Mouse (Mus musculus): Measurements from ENCODE around the gene Ifit1bl2.
"Not testable (repeated sequence)": the region's sequence is repeated elsewhere in the genome, so short reads cannot be mapped to it uniquely, and the experiment has no call there.

Gene Ifit1bl2

DNA sequence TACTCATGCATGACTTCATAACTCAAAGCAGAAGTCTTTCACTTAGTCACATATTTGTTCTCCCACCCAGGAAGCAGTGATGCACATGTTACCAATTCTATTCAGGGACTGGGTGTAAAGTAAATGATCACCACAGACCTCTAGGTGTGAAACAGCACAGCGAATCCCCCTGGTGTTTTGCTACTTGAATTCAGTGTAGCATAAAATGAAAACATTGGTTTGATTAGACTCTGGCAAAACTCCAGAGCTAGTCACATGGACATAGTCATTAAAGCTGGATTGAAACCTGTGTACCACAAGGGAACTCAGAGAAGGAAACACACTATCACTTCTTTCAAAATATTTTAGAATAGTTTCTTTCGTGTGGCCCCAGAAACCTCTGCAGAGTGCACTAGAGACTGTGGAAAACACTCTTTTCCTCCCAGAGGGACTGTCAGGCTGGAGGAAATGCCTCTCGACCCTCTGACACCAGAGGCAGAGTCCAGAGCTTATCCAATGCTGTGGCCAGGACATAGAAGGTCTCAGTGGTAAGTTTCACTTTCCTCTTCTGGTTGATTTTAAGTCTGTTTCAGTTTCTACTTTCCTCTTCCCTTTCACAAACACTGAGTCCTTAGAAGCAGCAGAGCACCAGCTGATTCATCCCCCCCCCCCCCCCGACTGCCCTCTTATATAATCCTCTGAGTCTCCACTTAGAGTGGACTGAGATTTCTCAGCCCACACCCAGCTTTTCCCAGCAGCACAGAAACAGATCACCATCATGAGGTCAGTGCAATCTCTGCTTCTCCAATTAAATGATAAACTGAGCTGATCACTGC lies 33.1 kb downstream of the Ifit1bl2 start, which contains the start of gene Ifit3b:
Gene Ifit3b, plus strand, starts transcription at position 734 of the 815 bp plus-strand sequence.
- DNase-seq = peak; percentile 70

GRCm38 (mm10) chr19:34605472-34605871 lies 35.1 kb downstream of the Ifit1bl2 start:
- no peak for DNase-seq

- not testable (repeated sequence) for DNase-seq
These were observed 38.7 kb downstream of the Ifit1bl2 start, which contains the start of gene Ifit1bl1 for GRCm38 (mm10) chr19:34601888-34602287. Gene Ifit1bl1, minus strand, starts transcription at chr19:34601956.

DNA sequence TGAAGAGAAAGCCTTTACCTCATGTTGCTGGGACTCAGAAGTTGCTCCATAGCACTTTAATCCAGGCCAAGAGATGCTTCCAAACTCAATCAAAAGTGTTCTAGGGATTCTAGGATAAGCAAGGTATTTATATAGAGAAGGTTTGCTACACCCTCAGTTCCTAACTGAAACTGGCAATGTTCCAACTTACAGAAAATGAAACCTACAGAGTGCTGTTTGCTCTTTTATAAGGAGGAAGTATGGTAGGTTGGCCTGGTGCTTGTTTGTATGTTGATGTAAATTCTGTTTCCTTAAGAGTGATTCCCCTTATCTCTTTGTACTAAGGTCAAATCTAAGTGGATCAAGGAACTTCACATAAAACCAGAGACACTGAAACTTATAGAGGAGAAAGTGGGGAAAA lies 41.3 kb downstream of the Ifit1bl2 start:
- not testable (repeated sequence) for DNase-seq

DNA sequence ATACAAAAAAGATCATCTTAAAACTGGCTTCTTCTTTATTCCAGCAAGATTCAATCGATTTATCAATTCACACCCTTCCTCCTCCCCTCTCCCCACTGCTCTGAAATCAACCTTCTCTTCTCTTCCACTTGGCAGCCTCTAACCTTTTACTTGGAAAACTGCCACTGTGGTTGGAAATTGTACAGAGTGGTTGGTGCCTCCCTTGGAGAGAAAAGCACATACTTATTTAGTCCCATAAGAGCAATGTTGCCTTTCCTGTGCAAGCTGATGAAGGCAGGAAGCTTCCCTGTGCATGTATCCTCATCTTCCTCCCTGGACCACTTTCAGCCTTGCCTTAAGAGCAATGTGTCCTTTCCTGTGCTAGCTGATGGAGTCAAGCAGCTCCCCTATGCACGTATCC lies 42.2 kb downstream of the Ifit1bl2 start:
- DNase-seq = peak; percentile 35

- DNase-seq = no peak
These were observed 43.7 kb downstream of the Ifit1bl2 start for GRCm38 (mm10) chr19:34596811-34597210.

GRCm38 (mm10) chr19:34594523-34594922 lies 46.0 kb downstream of the Ifit1bl2 start:
- DNase-seq = peak; percentile 13

DNA sequence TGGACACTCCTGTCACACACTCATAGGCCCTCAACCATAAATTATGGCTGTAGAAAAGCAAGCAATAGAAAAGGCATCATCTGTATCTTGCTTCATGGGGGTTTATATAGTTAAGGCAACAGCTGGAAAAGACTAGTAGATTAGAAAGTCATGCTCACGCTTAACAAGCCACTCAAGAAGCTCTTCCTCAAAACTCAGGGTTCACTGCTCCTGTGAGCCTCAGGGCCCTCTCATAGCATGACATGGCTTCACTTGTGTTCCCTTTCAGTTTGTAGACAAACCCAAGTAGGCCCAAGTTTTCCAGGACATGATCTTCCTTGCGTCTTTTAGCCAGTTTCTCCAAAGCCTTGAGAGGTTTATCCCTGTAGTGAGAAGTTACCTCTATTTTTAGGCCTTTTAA lies 47.1 kb downstream of the Ifit1bl2 start:
- DNase-seq = no peak

GRCm38 (mm10) chr19:34588959-34589358 lies 51.6 kb downstream of the Ifit1bl2 start:
- no peak for DNase-seq

- not testable (repeated sequence) for DNase-seq
These were observed 52.4 kb downstream of the Ifit1bl2 start for GRCm38 (mm10) chr19:34587898-34588692.

DNA sequence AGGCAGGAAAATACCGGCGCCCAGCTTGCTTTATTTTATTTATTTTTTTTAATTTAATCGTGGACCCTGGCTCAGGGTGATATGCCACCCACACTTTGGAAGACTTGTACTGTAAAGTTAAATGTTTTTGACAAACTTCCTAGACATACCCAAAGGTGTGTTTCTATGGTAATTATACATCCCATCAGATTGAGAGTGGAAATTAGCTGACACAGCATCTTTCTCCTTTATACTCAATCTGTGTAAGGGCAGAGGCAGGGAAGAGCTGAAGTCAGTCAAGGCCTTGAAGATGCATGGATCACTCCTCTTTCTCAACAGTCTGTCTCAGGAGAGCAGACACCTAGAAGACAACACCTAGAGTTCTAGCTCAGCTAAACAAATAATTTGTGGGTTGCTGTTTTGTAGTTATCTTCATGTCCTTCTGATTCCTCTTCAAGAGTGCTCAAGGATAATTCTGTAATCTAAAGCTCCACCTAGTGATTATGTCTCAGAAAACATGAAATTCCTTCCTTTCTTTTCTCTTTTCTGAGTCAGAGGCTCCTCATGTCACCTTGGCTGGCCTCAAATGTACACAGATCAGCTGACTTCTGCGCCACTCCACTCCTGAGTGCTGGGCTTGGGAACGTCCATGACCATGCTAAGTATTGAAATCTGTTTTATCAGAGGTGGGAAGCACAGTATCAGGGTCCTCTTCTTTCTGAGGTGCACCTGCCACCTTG lies 54.6 kb downstream of the Ifit1bl2 start:
- DNase-seq = not testable (repeated sequence)

DNA sequence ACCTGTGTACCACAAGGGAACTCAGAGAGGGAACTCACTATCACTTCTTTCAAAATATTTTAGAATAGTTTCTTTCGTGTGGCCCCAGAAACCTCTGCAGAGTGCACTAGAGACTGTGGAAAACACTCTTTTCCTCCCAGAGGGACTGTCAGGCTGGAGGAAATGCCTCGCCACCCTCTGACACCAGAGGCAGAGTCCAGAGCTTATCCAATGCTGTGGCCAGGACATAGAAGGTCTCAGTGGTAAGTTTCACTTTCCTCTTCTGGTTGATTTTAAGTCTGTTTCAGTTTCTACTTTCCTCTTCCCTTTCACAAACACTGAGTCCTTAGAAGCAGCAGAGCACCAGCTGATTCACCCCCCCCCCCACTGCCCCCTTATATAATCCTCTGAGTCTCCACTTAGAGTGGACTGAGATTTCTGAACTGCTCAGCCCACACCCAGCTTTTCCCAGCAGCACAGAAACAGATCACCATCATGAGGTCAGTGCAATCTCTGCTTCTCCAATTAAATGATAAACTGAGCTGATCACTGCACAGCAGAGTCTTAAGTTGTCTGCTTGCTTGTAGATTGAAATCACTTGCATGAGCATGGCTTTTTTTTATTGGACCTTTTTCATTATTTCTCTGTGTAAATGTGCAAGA lies 57.3 kb downstream of the Ifit1bl2 start, which contains the start of gene Ifit3:
Gene Ifit3, plus strand, starts transcription at position 406 of the 641 bp plus-strand sequence.
- DNase-seq = peak; percentile 53

GRCm38 (mm10) chr19:34582696-34583095 lies 57.8 kb downstream of the Ifit1bl2 start:
- not testable (repeated sequence) for DNase-seq

DNA sequence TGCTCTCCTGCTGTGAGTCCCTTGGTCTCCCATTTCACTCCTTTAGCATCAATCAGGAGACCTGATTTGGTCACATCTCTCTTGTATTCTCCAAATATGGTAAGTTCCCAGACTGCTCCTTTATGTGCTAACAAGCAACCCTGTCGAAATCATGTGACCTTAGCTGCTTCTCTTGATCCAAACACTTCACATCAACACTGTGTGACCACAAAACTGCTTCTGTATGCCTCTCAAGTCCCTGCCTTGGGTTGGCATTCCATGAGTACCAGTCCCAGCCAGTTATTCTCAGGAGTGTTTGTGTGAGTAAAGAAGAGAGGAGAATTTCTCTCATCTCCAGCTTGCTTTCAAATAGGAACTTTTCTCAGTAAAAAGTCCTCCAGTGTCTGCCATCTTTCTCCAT lies 63.4 kb downstream of the Ifit1bl2 start:
- no peak for DNase-seq

DNA sequence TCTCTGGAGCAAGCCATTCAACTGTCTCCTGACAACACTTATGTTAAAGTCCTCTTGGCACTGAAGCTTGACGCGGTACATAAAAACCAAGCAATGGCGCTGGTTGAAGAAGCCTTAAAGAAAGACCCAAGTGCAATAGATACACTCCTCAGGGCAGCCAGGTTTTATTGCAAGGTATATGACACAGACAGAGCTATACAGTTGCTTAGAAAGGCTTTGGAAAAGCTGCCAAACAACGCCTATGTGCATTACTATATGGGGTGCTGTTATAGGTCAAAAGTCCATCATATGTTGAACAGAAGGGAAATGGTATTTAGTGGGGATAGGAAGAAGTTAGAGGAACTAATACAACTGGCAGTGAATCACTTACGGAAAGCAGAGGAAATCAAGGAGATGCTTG lies 66.9 kb downstream of the Ifit1bl2 start:
- DNase-seq = no peak

DNA sequence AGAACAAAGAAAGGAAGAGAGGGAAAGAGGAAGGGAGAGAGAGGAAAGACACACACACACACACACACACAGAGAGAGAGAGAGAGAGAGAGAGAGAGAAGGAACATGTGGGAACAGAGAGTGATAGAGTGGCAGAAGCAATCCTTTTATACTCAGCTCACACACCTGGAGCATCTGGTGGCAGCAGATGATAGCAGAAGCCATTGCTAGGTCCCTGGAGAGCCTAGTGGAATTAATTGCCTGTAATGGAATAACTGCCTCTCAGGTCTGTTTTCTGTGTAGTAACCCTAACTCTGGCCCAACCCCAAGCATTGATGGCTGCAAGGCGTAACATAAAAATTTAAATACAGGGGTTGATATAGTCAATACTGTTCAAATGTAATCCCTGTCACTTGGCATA lies 69.5 kb downstream of the Ifit1bl2 start:
- DNase-seq = no peak

GRCm38 (mm10) chr19:34569896-34570476 lies 70.6 kb downstream of the Ifit1bl2 start:
- peak; percentile 31 for DNase-seq

DNA sequence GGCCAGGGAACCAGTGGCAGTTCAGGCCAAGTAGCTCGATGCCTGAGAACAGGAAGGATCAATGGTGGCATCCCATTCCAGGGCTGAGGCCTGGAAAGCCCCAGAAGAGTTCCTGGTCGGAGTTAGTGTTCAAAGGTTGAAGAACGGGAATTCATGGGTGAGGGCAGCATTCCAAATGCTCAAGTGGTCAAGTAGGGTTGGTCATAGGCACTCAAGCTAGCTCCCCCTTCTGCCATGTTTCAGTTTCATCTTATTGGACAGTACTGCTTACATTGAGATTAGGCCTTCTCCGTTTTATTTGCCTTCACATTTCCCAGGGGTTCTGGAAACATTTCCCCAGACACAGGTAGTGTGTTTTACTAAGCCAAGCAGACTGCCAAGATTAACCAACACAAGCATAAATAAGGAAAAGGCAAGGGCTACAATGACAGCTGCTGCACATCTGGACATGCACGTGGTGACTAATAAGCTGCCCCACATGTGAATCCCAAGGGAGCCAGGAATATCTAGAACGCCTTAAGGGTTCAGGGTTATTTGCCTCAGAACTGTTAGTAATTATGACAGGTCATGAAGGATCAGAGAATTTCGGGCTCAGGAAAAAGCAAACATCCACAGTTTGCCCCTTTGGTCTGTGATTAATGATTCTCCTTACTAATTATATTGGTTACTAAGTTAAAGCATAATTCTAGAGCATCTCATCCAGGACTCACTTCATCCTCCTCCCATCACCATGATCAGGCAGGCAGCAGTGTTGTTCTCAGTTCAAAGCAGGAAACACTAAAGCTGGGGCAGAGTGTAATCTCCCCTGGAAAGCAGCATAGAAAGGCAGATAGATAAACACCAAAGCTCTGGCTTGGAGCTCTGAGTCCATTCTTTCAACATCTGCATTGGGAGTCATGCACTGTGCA lies 71.3 kb downstream of the Ifit1bl2 start:
- DNase-seq = no peak

Data from kidney, postnatal 10 days (tissue).